Mouse (Mus musculus): ENCODE data around the gene Prodh2. TPM values are rescaled to one million over a fixed set of nuclear protein-coding genes. Genes with fewer than 3 reads are reported as not detected.
A peak's percentile ranks its signal among the peaks of the same experiment; 100 is the strongest.

Prodh2 gene
- total RNA-seq, 2 experiments from 2014 or later: 1.2 TPM; not detected in 1

DNA sequence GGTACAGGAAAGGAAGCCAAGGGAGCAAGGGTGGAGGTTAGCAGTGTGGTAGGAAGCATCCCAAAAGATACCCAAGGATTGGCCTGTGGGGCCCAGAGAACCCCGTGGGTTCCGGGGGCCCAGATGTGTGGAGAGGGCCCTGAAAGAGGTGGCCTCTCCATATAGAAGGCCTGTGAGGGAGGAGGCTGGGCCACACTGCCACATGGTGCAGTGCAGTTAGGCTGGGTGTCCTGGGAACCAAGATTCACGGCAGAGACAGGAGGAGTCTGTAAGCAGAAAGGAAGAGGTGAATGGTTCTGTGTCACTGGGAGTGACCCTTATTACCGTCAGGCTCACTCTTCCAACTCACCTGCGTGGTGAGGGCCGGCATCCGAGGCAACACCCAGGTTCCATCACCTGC, 47.1 kb downstream of the Prodh2 start:
- no peak for DNase-seq (ENCODE audit: low spot score in 2 of 2)

DNA sequence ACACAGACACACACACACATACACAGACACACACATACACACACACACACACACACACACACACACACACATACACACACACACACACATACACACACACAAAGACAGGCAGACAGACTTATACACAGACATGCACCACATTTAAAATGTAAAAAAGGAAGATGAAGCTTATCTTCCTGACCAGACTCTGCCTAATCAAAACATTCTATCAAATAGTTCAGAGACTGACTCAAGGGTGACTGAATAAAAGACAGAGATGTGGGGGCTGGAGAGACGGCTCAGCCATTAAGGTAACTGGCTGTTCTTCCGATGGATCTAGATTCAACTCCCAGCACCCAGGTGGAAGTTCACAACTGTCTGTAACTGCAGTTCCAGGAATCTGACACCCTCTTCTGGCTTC, 50.9 kb downstream of the Prodh2 start:
- no peak for DNase-seq (ENCODE audit: low spot score in 2 of 2)

DNA sequence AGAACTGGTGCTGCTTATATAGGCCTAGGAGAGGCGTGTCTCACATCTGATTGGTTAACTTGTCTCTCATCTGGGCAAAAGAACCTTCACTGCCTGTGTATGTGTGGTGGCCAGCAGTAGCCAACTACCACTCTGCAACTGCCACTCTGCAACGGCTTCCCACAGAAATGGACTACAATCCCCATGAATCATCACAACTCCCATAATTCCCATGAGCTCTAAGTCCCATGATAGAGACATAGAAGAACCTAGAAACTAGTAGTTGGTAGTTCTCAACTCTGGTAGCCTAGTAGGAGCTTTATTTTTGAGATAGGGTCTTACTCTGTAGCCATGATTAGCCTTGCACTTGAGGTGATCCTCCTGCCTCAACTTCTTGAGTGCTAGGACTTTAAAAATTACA, 56.5 kb downstream of the Prodh2 start:
- DNase-seq (ENCODE audit: low spot score in 2 of 2): no peak

DNA sequence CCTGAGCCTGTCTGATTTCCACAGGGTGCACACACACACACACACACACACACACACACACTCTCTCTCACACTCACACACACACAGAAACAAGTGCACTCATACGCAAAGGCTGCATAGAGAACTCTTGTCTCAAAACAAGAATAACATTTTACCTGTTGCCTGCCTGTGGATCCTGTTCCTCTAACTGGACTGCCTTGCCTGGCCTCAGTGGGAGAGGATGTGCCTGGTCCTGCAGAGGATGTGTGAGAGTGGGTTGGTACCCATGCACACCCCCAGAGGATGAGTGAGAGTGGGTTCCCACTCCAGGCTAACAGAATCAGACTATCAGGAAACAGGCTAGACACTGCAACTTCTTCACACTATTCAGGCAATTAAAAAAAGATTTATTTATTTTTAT, 57.2 kb downstream of the Prodh2 start:
- no peak for DNase-seq (ENCODE audit: low spot score in 2 of 2)

DNA sequence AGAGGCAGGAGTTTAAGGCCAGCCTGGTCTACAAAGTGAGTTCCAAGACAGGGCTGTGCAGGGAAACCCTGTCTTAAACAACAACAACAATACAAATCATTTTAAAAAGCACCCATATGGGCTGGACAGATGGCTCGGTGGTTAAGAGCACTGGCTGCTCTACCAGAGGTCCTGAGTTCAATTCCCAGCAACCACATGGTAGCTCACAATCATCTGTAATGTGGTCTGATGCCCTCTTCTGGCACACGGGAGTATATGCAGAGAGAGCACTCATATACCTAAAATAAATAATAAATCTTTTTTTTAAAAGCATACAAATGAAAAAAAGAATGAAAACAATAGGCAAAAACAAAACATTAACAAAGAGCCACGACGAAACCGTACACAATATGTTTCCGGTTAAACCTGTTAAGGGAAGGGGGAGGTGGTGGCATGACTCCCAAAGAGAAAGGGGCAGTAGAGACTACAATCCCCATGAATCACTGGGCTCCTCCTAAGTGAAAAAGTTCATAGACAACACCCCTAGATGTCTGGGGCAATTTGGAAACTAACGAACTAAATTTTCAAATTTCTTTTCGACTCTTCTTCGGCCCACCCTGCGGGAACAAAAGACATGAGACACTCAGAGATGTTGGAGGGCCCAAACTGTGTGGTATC, 58.2 kb downstream of the Prodh2 start:
- no peak for DNase-seq (ENCODE audit: low spot score in 2 of 2)

DNA sequence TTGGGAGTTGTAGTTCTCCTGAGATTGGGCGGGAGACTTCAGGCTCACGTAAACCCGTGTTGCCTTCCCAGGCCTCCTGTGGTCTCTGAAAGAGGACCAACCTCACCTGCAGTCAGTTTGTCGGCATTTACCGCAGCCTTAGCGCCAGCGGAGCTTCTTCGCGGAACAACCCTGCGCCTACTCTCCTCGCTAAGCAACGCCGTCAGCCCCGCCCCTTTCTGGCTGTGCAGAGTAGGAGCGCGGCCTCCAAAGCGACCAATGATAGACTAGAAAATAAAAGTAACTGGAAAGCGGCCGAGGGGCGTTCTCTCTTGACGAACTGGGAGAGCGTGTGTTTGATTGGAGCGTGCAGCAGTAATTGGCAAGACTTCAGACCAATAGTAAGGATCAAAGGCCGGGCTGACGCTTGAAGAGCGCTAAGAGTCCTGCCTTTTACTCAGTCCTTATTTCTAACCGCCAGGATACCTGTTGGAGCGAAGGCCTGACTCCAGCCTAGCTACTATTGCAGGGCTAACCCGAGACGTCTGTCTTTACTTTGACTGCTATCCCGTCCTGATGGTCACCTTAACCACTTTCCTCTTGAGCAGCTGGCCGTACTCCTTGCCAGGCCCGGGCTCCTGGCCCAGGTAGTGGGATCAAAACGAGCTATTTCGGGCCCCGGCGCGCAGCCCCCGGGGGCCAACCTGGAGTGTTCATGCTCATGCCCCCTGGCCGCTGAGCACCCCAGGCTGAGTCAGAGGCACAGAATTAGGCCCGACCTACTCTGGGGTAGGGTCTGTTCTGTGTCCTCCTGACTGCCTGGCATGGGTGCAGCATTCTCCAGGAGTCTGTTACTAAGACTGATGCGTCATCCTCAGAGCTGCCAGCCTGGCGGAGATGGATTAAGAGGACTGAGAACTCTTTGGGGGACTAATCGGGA, 58.9 kb downstream of the Prodh2 start, which contains the start of the genes Hspb6 and Proser3:
Hspb6 (plus strand) TSS at position 77 of the 919 bp plus-strand sequence.
Proser3 (minus strand) TSS at position 198 of the 919 bp plus-strand sequence.
- DNase-seq (ENCODE audit: low spot score in 2 of 2): peak; percentile 86 to 87

DNA sequence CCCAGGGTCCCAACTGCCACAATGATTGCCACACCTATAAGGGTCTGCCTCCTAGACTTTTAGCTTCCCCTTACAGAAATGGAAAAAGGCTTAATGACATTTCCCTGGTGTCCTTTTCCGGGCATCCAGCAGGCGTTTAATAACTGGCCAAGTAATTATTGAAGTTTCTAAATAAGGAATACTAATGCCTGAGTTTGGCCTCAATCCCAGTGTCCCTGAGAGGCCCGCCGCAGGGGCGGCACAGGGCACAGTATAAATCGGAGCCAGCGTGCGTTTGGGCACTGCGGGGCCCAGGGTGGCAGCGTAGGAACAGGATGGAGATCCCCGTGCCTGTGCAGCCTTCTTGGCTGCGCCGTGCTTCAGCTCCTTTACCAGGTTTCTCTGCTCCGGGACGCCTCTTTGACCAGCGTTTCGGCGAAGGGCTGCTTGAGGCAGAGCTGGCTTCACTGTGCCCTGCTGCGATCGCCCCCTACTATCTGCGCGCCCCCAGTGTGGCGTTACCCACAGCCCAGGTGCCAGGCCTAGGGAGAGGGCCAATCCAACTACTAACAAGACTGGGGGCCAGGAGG, 59.7 kb downstream of the Prodh2 start:
- DNase-seq (ENCODE audit: low spot score in 2 of 2): peak; percentile 67 to 70

DNA sequence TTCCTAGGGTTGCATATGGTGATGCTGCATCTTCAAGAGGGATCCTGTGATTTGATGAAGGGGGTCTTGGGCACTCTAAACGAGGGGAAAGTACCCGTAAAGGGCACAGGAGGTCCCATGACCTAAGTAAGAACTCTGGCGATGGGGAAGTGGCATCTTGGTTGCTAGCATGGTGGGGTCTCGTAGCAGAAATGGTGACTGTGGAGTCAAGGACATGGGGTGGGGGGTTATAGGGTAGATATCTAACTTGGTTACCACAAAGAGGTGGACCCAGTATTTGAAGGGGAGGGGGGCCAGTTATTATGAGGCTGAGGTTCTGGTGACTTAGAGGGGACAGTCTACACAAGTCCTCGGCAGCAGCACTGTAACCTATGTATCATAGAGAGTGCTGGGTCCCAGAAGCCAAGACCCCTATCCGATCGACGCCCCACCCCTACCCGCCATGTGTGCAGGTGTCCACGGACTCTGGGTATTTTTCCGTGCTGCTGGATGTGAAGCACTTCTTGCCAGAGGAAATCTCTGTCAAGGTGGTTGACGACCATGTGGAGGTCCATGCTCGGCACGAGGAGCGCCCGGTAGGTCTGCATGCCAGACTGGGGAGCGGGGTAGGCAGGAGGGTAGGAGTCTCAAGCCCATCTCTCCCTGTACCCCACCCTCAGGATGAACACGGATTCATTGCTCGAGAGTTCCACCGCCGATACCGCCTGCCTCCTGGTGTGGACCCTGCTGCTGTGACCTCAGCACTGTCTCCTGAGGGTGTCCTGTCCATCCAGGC, 60.6 kb downstream of the Prodh2 start:
- DNase-seq (ENCODE audit: low spot score in 2 of 2): no peak

DNA sequence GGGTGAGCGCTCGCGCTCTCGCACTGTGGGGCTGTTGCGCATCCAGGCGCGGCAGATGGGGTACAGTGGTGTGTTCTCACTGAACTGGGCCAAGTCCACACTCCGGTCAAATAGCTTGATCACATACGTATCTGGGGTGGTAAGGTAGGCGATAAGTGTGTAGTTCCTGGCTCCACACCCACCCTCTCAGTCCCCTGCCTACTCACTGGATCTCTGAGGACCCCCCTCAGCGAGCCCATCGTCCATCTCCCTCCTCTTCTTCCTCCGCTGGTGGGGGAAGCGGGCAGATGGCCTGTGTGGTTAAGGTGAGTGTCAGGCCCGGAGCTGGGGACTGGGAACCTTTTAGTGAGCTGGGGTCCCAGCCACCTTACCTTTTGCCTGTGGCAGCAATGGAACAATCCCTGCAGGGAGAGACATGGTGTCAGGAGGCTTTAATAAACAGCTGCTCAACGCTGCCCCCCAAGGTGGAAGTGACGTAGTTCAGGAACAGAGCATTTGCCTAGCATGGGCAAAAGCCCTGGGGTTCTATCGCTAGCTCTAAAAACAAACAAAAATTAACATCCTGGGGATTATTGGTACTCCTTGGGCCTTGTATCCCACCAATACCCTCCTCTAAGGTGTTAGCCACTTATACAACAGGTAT, 63.6 kb downstream of the Prodh2 start:
- no peak for DNase-seq (ENCODE audit: low spot score in 2 of 2)

DNA sequence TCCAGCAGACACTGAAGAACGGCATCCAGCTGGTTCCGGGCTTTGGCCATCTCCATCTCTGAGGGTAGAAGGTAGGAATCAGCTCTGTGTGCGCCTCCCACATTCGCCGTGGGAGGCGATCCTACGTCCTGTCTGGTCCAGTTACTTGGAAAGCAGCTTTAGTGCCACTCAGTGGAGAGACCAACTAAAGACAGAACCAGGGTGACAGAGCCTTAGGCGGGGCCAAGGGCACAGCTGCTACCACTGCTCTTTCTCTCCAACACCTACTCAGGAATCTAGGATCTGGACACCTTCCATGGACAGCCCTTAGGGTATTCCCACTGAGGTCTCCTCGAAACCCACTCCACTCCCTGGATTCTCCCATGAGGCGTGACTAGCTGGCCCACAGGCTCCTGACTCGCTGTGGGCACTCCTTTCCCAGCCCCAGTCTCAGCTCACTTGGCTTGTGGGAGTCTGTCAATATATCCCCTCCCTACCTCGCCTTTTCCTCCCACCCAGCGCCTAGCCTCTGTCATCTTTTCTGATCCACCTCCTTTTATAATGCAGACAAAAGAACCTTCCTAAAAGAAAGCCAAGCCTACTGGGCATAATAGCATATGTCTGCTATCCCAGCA, 64.6 kb downstream of the Prodh2 start:
- DNase-seq (ENCODE audit: low spot score in 2 of 2): no peak

DNA sequence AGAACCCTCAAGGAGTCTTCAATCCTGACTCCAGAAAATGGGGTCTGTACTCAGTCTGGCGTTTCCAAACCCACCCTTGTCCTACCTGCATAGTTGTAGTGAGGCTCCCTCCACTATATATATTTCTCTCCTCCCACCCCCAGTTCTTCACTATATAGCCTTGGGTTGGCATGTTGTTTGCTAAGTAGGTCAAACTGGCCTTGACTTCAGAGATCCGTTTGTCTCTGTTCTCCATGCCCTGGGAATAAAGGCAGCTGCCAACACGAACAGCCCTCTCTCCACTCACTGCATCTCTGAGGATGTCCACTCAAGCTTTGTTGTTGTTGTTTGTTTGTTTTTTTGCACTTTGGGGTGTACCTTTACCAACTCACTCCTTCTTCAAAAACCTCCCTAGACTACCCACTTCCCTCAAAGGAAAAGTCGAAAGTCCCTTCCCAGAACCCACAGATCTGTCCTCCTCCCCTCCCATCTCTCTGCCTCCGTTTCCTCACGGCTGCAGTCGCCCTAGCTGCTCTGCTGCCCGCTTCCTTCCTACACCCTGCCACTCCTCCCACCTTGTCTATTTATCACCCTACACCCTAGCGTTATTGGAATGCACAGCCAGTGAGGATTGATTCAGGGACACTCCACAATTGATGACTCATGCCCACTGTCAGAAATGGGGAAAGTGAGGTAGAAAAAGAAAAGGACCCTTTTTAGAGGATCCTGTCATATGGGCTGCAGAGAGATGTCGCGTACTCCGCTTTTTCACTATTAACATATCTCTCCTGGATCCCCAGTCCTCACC, 65.4 kb downstream of the Prodh2 start:
- DNase-seq (ENCODE audit: low spot score in 2 of 2): no peak

DNA sequence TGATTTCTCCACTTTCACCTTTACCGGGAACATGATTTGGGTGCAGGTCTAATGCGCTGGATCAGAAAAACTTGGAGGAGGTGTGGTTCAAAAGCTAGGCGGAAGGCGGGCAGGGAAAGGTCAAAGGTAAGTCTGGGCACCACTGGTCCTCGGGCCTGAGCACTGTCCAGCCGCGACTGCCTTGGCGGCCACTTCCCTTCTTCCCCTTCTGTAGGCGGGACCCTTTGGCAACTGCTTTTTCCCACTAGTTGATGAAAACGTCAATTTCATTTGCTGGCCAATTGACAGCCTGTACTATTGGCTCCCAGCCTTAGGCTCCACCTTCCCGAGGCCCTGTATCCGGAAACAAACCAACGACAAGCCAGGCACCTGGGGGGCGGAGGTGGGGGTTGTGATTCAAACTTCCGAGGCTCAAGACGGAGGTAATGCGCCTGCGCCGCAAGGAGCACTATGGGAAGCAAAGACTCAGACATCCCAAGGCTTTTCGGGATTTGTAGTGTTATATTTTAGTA, 66.1 kb downstream of the Prodh2 start, which contains the start of gene Lin37:
Lin37 (minus strand) TSS at position 396 of the 512 bp plus-strand sequence.
- peak; percentile 79 to 84 for DNase-seq (ENCODE audit: low spot score in 2 of 2)

DNA sequence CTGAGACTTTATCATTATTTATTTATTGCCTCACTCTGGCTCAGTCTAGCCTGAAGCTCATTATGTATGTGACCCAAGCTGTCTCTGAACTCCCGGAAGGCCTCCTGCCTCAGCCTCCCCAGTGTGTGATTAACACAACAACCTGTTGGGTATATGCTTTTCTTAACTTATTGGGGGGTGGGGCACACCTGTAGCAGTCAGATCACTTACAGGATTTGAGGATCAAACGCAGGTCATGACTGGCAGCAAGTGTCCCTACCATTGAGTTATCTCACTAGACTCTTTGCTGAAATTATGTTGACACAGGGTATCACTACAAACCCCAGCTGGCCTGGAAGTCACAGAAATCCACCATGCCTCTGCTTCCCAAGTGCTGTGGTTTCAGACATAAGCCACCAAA, 66.9 kb downstream of the Prodh2 start:
- no peak for DNase-seq (ENCODE audit: low spot score in 2 of 2)

DNA sequence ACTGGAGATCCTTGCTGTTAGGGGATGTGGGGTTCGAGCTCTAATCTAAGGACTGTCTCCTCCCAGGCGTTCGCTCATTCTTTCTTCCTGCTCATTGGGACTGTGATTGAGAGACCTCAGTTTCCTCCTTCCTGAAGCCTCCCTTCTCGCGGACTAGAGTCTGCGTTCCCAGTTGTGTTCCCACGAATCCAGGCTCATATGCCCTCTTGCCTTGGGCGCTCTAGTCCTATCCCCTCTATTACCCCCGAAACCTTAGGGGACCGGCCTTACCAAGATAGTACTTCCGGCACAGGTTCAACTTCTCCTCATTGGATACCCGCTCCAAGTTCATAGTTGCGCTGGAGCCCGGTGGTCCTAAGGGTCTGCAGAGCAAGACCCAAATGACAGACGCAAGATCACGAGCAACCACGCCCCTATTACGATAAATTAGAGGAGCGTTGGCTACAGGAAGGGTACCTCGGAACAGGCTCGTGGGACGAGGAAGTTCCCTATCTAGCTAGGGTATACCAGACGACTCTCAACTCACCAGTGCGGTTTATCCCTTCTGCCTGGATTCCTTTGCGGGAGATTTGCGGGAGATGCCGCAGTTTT, 69.2 kb downstream of the Prodh2 start:
- peak in 1 of 2 experiments; percentile 42 for DNase-seq (ENCODE audit: low spot score in 2 of 2)
